Mouse (Mus musculus): ENCODE results near the gene Gtf3c3. TPM values are rescaled to one million over a fixed set of nuclear protein-coding genes. Genes with fewer than 3 reads are reported as not detected.

Gene Gtf3c3
- total and polyA plus RNA-seq, 2 experiments from 2014 or later: 16.7 to 21.5 TPM

GRCm38 (mm10) chr1:54380978-54381914, 57.5 kb downstream of the Gtf3c3 start:
- no peaks in the 10 kb centered on the region for H3K9me3 ChIP-seq (ENCODE audit: low read length)
- WGBS: 82% methylated on average over 9 of the region's 9 CpGs
- ATAC-seq (peak; percentile 78; the same call in 1 of the 2 replicates), DNase-seq (ENCODE audit: low spot score) (peak; percentile 81)
- no peak overlapping the region for H3K27ac ChIP-seq
- H3K4me3 ChIP-seq (ENCODE audit: low read length): no peak overlapping the region
- H3K27me3 ChIP-seq (ENCODE audit: insufficient read depth, low read length): no peaks in the 10 kb centered on the region
- H3K9ac ChIP-seq (replicated peaks; ENCODE audit: low read length): no peak overlapping the region
- TF ChIP-seq CTCF (IDR thresholded peaks at IDR 0.05; ENCODE audit: low read depth): peak; percentile 77
- no peak overlapping the region for H3K4me2 ChIP-seq (ENCODE audit: low read depth, low read length)
- no peaks in the 10 kb centered on the region for H3K36me3 ChIP-seq (ENCODE audit: insufficient read depth, low read length)
- no peaks in the 10 kb centered on the region for H3K4me1 ChIP-seq (ENCODE audit: insufficient read depth, low read length)

DNA sequence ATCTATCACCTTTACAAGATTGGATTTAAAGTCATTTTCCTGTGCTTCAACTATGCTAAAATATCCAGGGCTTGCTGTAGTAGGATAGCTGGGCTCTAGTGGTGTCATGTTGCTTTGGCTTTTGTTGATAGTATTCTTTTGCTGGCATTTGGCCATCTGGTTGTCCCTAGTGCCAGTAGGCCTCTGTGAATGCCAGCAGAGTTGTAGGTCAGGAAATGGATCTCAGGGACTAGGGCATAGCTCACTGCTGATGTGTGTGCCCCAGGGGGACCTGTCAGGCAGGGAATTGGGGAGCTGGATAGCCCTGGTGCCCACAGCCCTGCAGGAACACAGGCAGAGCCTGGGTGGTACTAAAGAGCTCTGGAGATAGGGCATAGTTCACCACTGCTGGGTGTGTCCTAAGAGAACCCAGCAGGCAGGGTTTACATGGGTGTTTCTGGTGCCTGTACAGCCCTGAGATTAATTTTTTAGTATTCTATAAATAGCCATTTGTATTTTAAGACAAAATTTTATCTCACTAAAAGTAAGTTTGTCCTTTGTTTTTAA, 61.2 kb downstream of the Gtf3c3 start:
- Histone ChIP-seq H3K27me3 (ENCODE audit: insufficient read depth, low read length) (no peaks in the 10 kb centered on the region), H3K4me3 (ENCODE audit: low read length) (no peak overlapping the region), H3K4me2 (ENCODE audit: low read depth, low read length) (no peak overlapping the region), H3K9ac (replicated peaks; ENCODE audit: low read length) (no peak overlapping the region), H3K4me1 (ENCODE audit: insufficient read depth, low read length) (no peaks in the 10 kb centered on the region), H3K9me3 (ENCODE audit: low read length) (no peaks in the 10 kb centered on the region), H3K36me3 (ENCODE audit: insufficient read depth, low read length) (no peaks in the 10 kb centered on the region), H3K27ac (no peak overlapping the region)
- TF ChIP-seq CTCF (IDR thresholded peaks at IDR 0.05; ENCODE audit: low read depth): no peak
- ATAC-seq: no peak
- DNase-seq (ENCODE audit: low spot score): peak; percentile 28

DNA sequence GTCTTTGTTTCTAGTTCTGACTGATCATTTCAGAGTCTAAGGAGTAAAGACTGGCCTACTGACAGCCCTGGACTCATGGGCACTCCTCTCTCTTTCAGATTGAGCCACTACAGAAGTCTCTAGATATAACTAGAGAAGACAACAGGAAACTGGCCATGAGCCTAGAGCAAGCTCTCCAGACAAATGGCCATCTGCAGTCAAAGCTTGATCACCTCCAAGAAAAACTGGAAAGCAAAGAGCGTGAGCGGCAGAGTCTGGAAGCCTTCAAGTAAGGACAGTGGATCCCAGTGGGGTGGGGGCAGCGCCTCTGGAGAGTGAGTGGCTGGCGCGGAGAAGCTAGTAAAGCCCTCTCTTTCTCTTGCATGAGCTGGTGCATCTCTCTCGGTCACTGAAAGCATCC, 82.2 kb downstream of the Gtf3c3 start:
- Histone ChIP-seq H3K36me3 (ENCODE audit: insufficient read depth, low read length) (no peaks in the 10 kb centered on the region), H3K27me3 (ENCODE audit: insufficient read depth, low read length) (no peaks in the 10 kb centered on the region), H3K9me3 (ENCODE audit: low read length) (no peaks in the 10 kb centered on the region), H3K9ac (replicated peaks; ENCODE audit: low read length) (no peak overlapping the region), H3K4me2 (ENCODE audit: low read depth, low read length) (no peak overlapping the region), H3K27ac (no peak overlapping the region), H3K4me3 (ENCODE audit: low read length) (no peak overlapping the region), H3K4me1 (ENCODE audit: insufficient read depth, low read length) (no peaks in the 10 kb centered on the region)
- TF ChIP-seq CTCF (IDR thresholded peaks at IDR 0.05; ENCODE audit: low read depth): no peak
- 84% methylated on average over 6 of the region's 6 CpGs for WGBS
- ATAC-seq: no peak
- DNase-seq (ENCODE audit: low spot score): no peak

- H3K27me3 ChIP-seq (ENCODE audit: insufficient read depth, low read length): no peaks in the 10 kb centered on the region
- TF ChIP-seq CTCF (IDR thresholded peaks at IDR 0.05; ENCODE audit: low read depth): no peak
- H3K36me3 ChIP-seq (ENCODE audit: insufficient read depth, low read length): no peaks in the 10 kb centered on the region
- H3K9me3 ChIP-seq (ENCODE audit: low read length): no peaks in the 10 kb centered on the region
- H3K9ac ChIP-seq (replicated peaks; ENCODE audit: low read length): no peak overlapping the region
- no peak overlapping the region for H3K27ac ChIP-seq
- no peak overlapping the region for H3K4me3 ChIP-seq (ENCODE audit: low read length)
- no peak for ATAC-seq
- H3K4me2 ChIP-seq (ENCODE audit: low read depth, low read length): no peak overlapping the region
- DNase-seq (ENCODE audit: low spot score): no peak
- H3K4me1 ChIP-seq (ENCODE audit: insufficient read depth, low read length): no peaks in the 10 kb centered on the region
- WGBS: 77% methylated on average over 5 of the region's 5 CpGs
These were observed 83.3 kb downstream of the Gtf3c3 start for GRCm38 (mm10) chr1:54355485-54355884.

- Histone ChIP-seq H3K4me2 (ENCODE audit: low read depth, low read length) (no peak overlapping the region), H3K9me3 (ENCODE audit: low read length) (no peaks in the 10 kb centered on the region), H3K4me3 (ENCODE audit: low read length) (no peak overlapping the region), H3K36me3 (ENCODE audit: insufficient read depth, low read length) (no peaks in the 10 kb centered on the region), H3K9ac (replicated peaks; ENCODE audit: low read length) (no peak overlapping the region), H3K27me3 (ENCODE audit: insufficient read depth, low read length) (no peaks in the 10 kb centered on the region), H3K27ac (no peak overlapping the region), H3K4me1 (ENCODE audit: insufficient read depth, low read length) (no peaks in the 10 kb centered on the region)
- WGBS: 94% methylated on average over 4 of the region's 4 CpGs
- no peak for ATAC-seq
- no peak for TF ChIP-seq CTCF (IDR thresholded peaks at IDR 0.05; ENCODE audit: low read depth)
- no peak for DNase-seq (ENCODE audit: low spot score)
These were observed 84.0 kb downstream of the Gtf3c3 start for GRCm38 (mm10) chr1:54354786-54355185.

Other genes with a start within 250 kb of the Gtf3c3 start
- 20.4 and 21.1 TPM in 2 replicates for gene Hecw2, start 243.8 kb downstream of the Gtf3c3 start, total RNA-seq (2014; rRNA removed)
- gene Hecw2, start 243.8 kb downstream of the Gtf3c3 start, polyA plus RNA-seq (2015; fragmentation: Nextera tagmentation; extraction: Ambion mirVana): 6.3 and 6.7 TPM in 2 replicates
- gene Ccdc150, start 188.3 kb downstream of the Gtf3c3 start, total RNA-seq (2014; rRNA removed): not detected in 2 replicates
- gene Ccdc150, start 188.3 kb downstream of the Gtf3c3 start, polyA plus RNA-seq (2015; fragmentation: Nextera tagmentation; extraction: Ambion mirVana): 0.11 and 0.15 TPM in 2 replicates
- 83.0 and 108 TPM in 2 replicates for gene Pgap1, start 118.7 kb upstream of the Gtf3c3 start, total RNA-seq (2014; rRNA removed)
- 20.6 and 21.4 TPM in 2 replicates for gene Pgap1, start 118.7 kb upstream of the Gtf3c3 start, polyA plus RNA-seq (2015; fragmentation: Nextera tagmentation; extraction: Ambion mirVana)

Data from hindbrain, postnatal 0 days (tissue).